Mouse (Mus musculus): ENCODE measurements around the gene Ddx27. TPM values are rescaled to one million over a fixed set of nuclear protein-coding genes. Genes with fewer than 3 reads are reported as not detected.

Gene Ddx27
- polyA plus RNA-seq, 1 experiment = 15.0 TPM

DNA sequence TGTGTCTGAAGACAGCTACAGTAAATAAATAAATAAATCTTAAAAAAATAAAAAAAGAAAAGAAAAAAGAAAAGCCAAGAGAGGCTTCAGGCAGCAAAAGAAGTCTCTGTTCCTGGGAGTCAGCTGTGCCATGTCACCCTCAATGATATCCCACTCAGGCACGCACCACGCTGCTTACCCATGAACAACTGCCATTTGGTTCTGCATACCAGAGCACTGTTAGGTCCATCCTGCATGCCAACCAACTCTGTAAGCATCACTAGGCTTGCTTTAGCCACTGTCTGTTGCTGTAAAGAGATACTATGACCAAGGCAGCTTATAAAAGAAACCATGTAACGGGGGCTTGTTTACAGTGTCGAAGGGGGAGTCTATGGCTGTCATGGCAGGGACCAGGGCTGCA is 61.4 kb downstream of the Ddx27 start:
- H3K4me3 ChIP-seq (ENCODE audit: insufficient read depth, low read depth, low read length) = no peak overlapping the region
- 0 out of 2 replicates have a peak, but pooled peaks cover under 1% of the 10 kb centered on the region for H3K4me1 ChIP-seq (ENCODE audit: control insufficient read depth, insufficient read depth, low read length)
- H3K36me3 ChIP-seq (ENCODE audit: control insufficient read depth, insufficient read depth, low read length) = no peaks in the 10 kb centered on the region
- no peak overlapping the region for H3K27ac ChIP-seq (ENCODE audit: insufficient read depth, low read depth, low read length)
- DNase-seq = no peak
- WGBS = 97% methylated on average over 4 of the region's 4 CpGs
- TF ChIP-seq POLR2A (IDR thresholded peaks at IDR 0.05; ENCODE audit: low read depth, low read length) (no peak), CTCF (conservative IDR thresholded peaks at IDR 0.05; ENCODE audit: insufficient read depth, insufficient read length, low read depth, low read length) (no peak)
- H3K27me3 ChIP-seq (replicated peaks; ENCODE audit: control insufficient read depth, insufficient read depth, low read length) = no peaks in the 10 kb centered on the region

DNA sequence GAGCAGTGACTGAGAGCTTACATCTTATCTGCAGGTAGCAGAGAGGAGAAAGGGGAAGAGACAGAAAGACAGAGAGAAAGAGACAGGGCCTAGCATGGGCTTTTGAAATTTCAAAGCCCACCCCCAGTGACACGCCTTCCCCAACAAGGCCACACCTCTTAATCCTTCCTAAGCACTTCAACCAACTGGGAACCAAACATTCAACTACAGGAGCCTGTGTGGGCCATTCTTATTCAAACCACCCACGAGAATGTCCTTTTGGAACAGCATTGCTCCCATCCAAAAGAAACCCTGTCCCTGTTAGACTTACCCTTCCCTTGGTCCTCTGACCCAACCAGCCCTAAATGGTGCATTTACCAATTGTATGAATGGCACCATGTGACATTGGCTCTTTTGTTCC is 61.8 kb downstream of the Ddx27 start:
- no peak overlapping the region for H3K4me3 ChIP-seq (ENCODE audit: insufficient read depth, low read depth, low read length)
- WGBS = 96% methylated on average over 2 of the region's 2 CpGs
- no peaks in the 10 kb centered on the region for H3K4me1 ChIP-seq (ENCODE audit: control insufficient read depth, insufficient read depth, low read length)
- no peak overlapping the region for H3K27ac ChIP-seq (ENCODE audit: insufficient read depth, low read depth, low read length)
- no peaks in the 10 kb centered on the region for H3K36me3 ChIP-seq (ENCODE audit: control insufficient read depth, insufficient read depth, low read length)
- no peaks in the 10 kb centered on the region for H3K27me3 ChIP-seq (replicated peaks; ENCODE audit: control insufficient read depth, insufficient read depth, low read length)
- no peak for DNase-seq
- no peak for TF ChIP-seq CTCF (conservative IDR thresholded peaks at IDR 0.05; ENCODE audit: insufficient read depth, insufficient read length, low read depth, low read length)
- no peak for TF ChIP-seq POLR2A (IDR thresholded peaks at IDR 0.05; ENCODE audit: low read depth, low read length)

DNA sequence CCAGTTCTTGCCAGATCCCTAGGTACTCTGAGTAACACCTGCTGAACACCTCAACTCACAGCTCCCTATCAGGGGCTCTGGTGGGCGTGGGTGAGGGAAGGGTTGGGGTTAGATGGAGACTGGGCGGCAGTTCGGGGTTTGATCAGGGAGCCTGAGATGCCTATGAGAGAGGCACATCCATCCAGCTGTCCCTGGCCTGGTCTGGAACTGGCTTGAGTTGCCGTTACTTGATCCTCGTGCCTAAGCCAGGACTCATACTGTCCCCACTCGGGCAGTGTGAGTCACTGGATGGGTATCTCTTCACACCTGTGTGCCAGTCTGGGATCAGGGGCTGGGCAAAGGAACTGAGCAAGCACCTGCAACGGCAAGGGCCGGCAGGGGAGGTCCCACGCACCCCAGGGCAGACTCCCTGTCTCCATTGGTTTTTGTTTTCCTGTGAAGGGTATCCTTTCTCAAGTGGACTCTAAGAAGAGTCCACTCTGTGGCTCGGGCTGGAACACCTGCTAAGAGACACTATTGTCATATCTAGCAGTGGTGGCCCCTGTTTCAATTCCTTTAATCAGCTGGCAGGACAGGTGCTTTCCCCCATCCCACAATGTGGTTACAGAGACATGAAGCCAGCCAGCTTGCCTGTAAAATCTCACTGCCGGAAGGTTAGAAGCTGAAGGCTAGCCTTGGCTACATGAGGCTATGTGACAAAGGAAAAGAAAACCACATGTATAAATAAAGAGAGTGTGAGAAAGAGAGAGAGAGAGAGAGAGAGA is 62.4 kb downstream of the Ddx27 start:
- TF ChIP-seq CTCF (conservative IDR thresholded peaks at IDR 0.05; ENCODE audit: insufficient read depth, insufficient read length, low read depth, low read length) (no peak), POLR2A (IDR thresholded peaks at IDR 0.05; ENCODE audit: low read depth, low read length) (no peak)
- H3K4me3 ChIP-seq (ENCODE audit: insufficient read depth, low read depth, low read length) = no peak overlapping the region
- DNase-seq = no peak
- H3K36me3 ChIP-seq (ENCODE audit: control insufficient read depth, insufficient read depth, low read length) = no peaks in the 10 kb centered on the region
- no peaks in the 10 kb centered on the region for H3K27me3 ChIP-seq (replicated peaks; ENCODE audit: control insufficient read depth, insufficient read depth, low read length)
- no peaks in the 10 kb centered on the region for H3K4me1 ChIP-seq (ENCODE audit: control insufficient read depth, insufficient read depth, low read length)
- no peak overlapping the region for H3K27ac ChIP-seq (ENCODE audit: insufficient read depth, low read depth, low read length)
- WGBS = 86% methylated on average over 11 of the region's 11 CpGs

DNA sequence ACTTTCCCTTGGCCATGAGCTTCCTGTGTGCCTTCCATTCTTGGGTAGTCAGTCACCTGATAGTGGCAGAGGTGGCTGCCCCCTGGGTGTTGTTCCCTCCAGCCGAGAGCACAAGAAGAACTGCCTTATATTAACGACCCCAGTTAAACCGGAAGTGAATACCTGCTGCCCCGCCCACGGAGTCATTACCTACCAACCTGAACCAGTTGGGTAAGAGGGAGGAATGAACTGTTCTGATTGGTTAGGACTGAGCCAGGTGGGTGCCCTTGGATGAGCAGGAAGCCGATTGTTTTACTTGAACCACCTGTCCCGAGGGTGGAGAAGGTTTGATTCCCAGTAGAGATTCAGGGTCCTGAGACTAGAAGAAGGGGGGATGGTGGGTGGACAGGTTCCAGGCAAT is 63.5 kb downstream of the Ddx27 start:
- no peak for DNase-seq
- H3K27me3 ChIP-seq (replicated peaks; ENCODE audit: control insufficient read depth, insufficient read depth, low read length) = no peaks in the 10 kb centered on the region
- no peaks in the 10 kb centered on the region for H3K4me1 ChIP-seq (ENCODE audit: control insufficient read depth, insufficient read depth, low read length)
- no peaks in the 10 kb centered on the region for H3K36me3 ChIP-seq (ENCODE audit: control insufficient read depth, insufficient read depth, low read length)
- WGBS = 31% methylated on average over 7 of the region's 7 CpGs
- TF ChIP-seq CTCF (conservative IDR thresholded peaks at IDR 0.05; ENCODE audit: insufficient read depth, insufficient read length, low read depth, low read length) (no peak), POLR2A (IDR thresholded peaks at IDR 0.05; ENCODE audit: low read depth, low read length) (no peak)
- no peak overlapping the region for H3K27ac ChIP-seq (ENCODE audit: insufficient read depth, low read depth, low read length)
- no peak overlapping the region for H3K4me3 ChIP-seq (ENCODE audit: insufficient read depth, low read depth, low read length)

DNA sequence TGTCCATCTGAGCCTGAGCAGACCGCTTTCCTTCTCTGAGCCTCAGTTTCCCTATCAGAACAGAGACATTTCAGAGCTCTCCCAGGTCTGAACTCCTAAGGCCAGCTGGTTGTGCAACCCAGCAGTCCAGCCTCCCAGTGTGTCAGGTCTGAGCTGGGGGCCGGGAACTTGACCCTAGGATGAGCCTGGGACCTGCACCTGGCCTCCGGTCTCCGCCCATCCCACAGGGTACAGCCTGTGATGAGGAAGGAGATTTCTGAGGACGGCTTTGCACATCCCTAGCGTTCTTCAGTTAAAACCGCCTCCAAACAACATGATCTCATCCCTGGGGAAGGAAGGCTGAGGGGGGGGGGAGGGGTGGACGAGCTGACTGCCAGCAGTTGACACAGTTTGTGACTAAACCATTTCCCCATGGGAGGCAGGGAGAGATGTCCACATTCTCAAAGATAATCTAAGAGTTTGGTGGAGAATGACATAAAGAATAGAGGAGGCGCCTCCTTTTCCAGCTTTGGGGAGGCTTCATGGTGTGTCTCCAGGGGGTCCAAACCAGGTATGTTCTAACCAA is 64.0 kb downstream of the Ddx27 start:
- no peaks in the 10 kb centered on the region for H3K4me1 ChIP-seq (ENCODE audit: control insufficient read depth, insufficient read depth, low read length)
- TF ChIP-seq POLR2A (IDR thresholded peaks at IDR 0.05; ENCODE audit: low read depth, low read length) = no peak
- TF ChIP-seq CTCF (conservative IDR thresholded peaks at IDR 0.05; ENCODE audit: insufficient read depth, insufficient read length, low read depth, low read length) = no peak
- no peak overlapping the region for H3K27ac ChIP-seq (ENCODE audit: insufficient read depth, low read depth, low read length)
- WGBS = 50% methylated on average over 9 of the region's 9 CpGs
- H3K36me3 ChIP-seq (ENCODE audit: control insufficient read depth, insufficient read depth, low read length) = no peaks in the 10 kb centered on the region
- H3K27me3 ChIP-seq (replicated peaks; ENCODE audit: control insufficient read depth, insufficient read depth, low read length) = no peaks in the 10 kb centered on the region
- no peak overlapping the region for H3K4me3 ChIP-seq (ENCODE audit: insufficient read depth, low read depth, low read length)
- DNase-seq = no peak

DNA sequence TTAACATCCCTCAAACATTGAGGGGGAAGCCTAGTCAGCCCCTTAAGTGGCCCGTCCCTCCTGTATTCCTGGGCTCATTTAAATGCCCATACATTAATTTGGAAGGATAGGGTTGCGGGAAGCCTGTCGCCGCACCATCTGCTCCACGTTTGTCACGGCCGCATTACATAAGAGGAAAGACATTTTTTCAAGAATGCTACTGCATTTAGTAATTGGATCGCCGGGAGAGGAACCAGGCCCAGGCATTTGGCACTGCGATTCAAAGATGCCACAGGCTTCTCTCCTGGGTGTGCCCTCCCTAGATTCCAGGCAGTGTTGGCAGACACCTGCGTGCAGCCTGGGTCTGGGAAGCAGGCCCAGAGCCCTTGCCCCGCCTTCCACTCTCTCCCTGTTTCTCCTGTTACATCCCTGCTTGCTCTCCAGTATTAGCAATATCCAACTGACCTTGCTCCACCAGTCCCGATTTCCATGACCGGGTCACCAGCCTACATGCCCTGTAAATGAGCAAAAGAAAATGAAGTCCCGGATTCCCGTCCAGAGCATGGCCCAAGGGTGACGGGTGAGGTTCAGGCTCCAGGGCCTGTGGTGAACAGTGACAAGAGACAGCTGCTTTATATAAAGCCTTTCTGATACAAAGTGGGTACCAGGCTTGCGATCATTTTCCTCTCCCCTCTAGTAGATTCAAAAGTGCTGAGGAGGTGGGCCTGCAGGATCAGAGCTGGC is 64.7 kb downstream of the Ddx27 start:
- no peak overlapping the region for H3K27ac ChIP-seq (ENCODE audit: insufficient read depth, low read depth, low read length)

DNA sequence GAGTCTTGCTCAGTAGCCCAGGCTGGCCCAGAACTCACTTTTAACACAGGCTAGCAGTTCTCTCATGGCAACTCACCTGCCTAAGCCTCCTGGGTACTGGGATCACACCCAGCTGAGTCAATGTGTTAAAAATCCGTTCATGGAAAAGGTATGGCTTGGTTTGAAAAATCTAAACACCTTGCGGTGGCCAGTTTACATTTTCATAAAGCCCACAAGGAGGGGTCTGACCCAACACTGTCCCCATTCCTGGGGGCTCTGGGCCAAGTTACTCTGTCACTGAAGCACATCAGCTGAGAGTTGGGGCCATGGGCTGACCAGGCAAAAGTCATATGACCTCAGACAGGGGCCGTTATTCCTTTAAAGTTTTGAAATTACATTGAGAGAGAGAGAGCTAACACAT is 65.4 kb downstream of the Ddx27 start:
- no peaks in the 10 kb centered on the region for H3K4me1 ChIP-seq (ENCODE audit: control insufficient read depth, insufficient read depth, low read length)
- TF ChIP-seq POLR2A (IDR thresholded peaks at IDR 0.05; ENCODE audit: low read depth, low read length) = no peak
- no peak for TF ChIP-seq CTCF (conservative IDR thresholded peaks at IDR 0.05; ENCODE audit: insufficient read depth, insufficient read length, low read depth, low read length)
- no peak overlapping the region for H3K27ac ChIP-seq (ENCODE audit: insufficient read depth, low read depth, low read length)
- no peak for DNase-seq
- no peaks in the 10 kb centered on the region for H3K27me3 ChIP-seq (replicated peaks; ENCODE audit: control insufficient read depth, insufficient read depth, low read length)
- H3K4me3 ChIP-seq (ENCODE audit: insufficient read depth, low read depth, low read length) = no peak overlapping the region
- WGBS = 80% methylated on average over 3 of the region's 3 CpGs
- no peaks in the 10 kb centered on the region for H3K36me3 ChIP-seq (ENCODE audit: control insufficient read depth, insufficient read depth, low read length)

More for the DNA sequence above, 64.7 kb downstream of the Ddx27 start:
- no peak for TF ChIP-seq CTCF (conservative IDR thresholded peaks at IDR 0.05; ENCODE audit: insufficient read depth, insufficient read length, low read depth, low read length)
- TF ChIP-seq POLR2A (IDR thresholded peaks at IDR 0.05; ENCODE audit: low read depth, low read length) = no peak
- no peak for DNase-seq
- H3K4me3 ChIP-seq (ENCODE audit: insufficient read depth, low read depth, low read length) = no peak overlapping the region
- WGBS = 55% methylated on average over 18 of the region's 18 CpGs
- no peaks in the 10 kb centered on the region for H3K4me1 ChIP-seq (ENCODE audit: control insufficient read depth, insufficient read depth, low read length)
- H3K27me3 ChIP-seq (replicated peaks; ENCODE audit: control insufficient read depth, insufficient read depth, low read length) = no peaks in the 10 kb centered on the region
- H3K36me3 ChIP-seq (ENCODE audit: control insufficient read depth, insufficient read depth, low read length) = no peaks in the 10 kb centered on the region

All from kidney, adult 2 months (tissue).